Mouse (Mus musculus): ENCODE results near the gene Gbp7.

DNA sequence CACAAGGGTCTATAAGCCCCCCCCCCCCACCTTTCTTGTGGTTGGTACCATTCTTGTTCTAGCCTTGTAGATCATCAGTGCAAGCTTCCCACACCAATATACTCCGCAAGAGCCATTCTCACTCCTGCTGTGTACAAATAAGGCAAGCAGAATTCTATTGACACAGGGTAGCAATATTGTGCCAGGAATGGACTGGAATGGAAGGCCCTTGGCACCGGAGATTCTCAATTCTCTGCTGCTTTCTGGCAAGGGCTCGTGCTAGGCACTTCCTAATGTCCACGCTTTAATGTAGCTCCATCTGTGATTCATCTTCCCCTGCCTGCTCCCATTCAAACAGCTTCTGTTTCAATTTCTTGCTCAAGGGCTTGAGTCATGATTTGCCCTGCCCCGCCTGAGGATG lies 31.2 kb upstream of the Gbp7 start:
- TF ChIP-seq CTCF (IDR thresholded peaks at IDR 0.05; ENCODE audit: low read depth) (no peak), EP300 (IDR thresholded peaks at IDR 0.05; ENCODE audit: low read depth) (no peak)
